ENCODE assay signal across 8 mouse cellular contexts in genomic region chr7:130762071-130762897, GRCm38 (mm10). TPM values are rescaled to one million over a fixed set of nuclear protein-coding genes. Genes with fewer than 3 reads are reported as not detected.
DNase-seq lines count a peak whose midpoint lies in the region; ATAC-seq and TF ChIP-seq lines count a peak whose summit lies in the region.

No protein-coding gene starts in this region.

- peak; percentile 78 for ATAC-seq in midbrain, embryonic 13.5 days

- peak overlapping the region; percentile 54; the same call in 1 of the 2 replicates for H3K27ac ChIP-seq in embryonic facial prominence, embryonic 10.5 days (replicated peaks)
- H3K27ac ChIP-seq in midbrain, embryonic 13.5 days: peak overlapping the region; percentile 57
- no peak overlapping the region for H3K27ac ChIP-seq in small intestine, adult 2 months (ENCODE audit: insufficient read depth, low read depth, low read length)

- WGBS in embryonic facial prominence, embryonic 10.5 days: 42% methylated on average over 17 of the region's 17 CpGs
- WGBS in midbrain, embryonic 13.5 days: 32% methylated on average over 17 of the region's 17 CpGs
- 38% methylated on average over 17 of the region's 17 CpGs for WGBS in small intestine, adult 2 months

- no peak overlapping the region for H3K4me2 ChIP-seq in midbrain, embryonic 13.5 days (replicated peaks)

- TF ChIP-seq CTCF in small intestine, adult 2 months (IDR thresholded peaks at IDR 0.05; ENCODE audit: extremely low read depth, insufficient read length, insufficient replicate concordance, low read depth, low read length): peak; percentile 73; the same call in 1 of the 2 replicates

- intact Hi-C loops in left cerebral cortex, postnatal 4 days (cut with DNase I): loop anchor here (10.0 kb wide), 1 partner anchor 227 kb away; no protein-coding TSS in a partner anchor

- peak; percentile 73 to 76 for DNase-seq in B cell, adult 2 months
- peak; percentile 81 for DNase-seq in adrenal gland, postnatal 14 days
- peak; percentile 75 for DNase-seq in embryonic facial prominence, embryonic 10.5 days (ENCODE audit: low spot score)
- peak; percentile 58 to 83 for DNase-seq in heart, adult 18-20 months
- peak; percentile 24 for DNase-seq in kidney, adult 11 months
- peak; percentile 69 for DNase-seq in left cerebral cortex, postnatal 4 days

- H3K36me3 ChIP-seq in embryonic facial prominence, embryonic 10.5 days (replicated peaks): peaks cover 73% of the 10 kb centered on the region
- H3K36me3 ChIP-seq in midbrain, embryonic 13.5 days: peaks cover 71% of the 10 kb centered on the region
- peaks cover 27% of the 10 kb centered on the region for H3K36me3 ChIP-seq in small intestine, adult 2 months (ENCODE audit: control insufficient read depth, insufficient read depth, low read length)

- peaks cover 6% of the 10 kb centered on the region for H3K4me1 ChIP-seq in embryonic facial prominence, embryonic 10.5 days
- peaks cover 4% of the 10 kb centered on the region for H3K4me1 ChIP-seq in midbrain, embryonic 13.5 days (replicated peaks)
- H3K4me1 ChIP-seq in small intestine, adult 2 months (ENCODE audit: control insufficient read depth, insufficient read depth, insufficient read length, low read length): no peaks in the 10 kb centered on the region

- no peaks in the 10 kb centered on the region for H3K27me3 ChIP-seq in embryonic facial prominence, embryonic 10.5 days (replicated peaks; ENCODE audit: low read depth, poor library complexity, severe bottlenecking)
- H3K27me3 ChIP-seq in midbrain, embryonic 13.5 days: no peaks in the 10 kb centered on the region
- no peaks in the 10 kb centered on the region for H3K27me3 ChIP-seq in small intestine, adult 2 months (ENCODE audit: control insufficient read depth, insufficient read depth, low read length)

- no peak for TF ChIP-seq POLR2A in small intestine, adult 2 months (IDR thresholded peaks at IDR 0.05; ENCODE audit: low read depth, low read length)

- no peaks in the 10 kb centered on the region for H3K9me3 ChIP-seq in embryonic facial prominence, embryonic 10.5 days
- H3K9me3 ChIP-seq in midbrain, embryonic 13.5 days: no peaks in the 10 kb centered on the region

- H3K4me3 ChIP-seq in embryonic facial prominence, embryonic 10.5 days: no peak overlapping the region
- no peak overlapping the region for H3K4me3 ChIP-seq in midbrain, embryonic 13.5 days (replicated peaks)
- no peak overlapping the region for H3K4me3 ChIP-seq in small intestine, adult 2 months (ENCODE audit: low read depth, low read length)

- no peak overlapping the region; the same call in 1 of the 2 replicates for H3K9ac ChIP-seq in midbrain, embryonic 13.5 days (replicated peaks)

RNA-seq across cellular contexts. Expression of gene Btbd16, which starts 11.6 kb away (rescaled TPM):
- total RNA-seq in adrenal gland, postnatal 14 days (2021): not detected in 2 replicates
- polyA plus RNA-seq in embryonic facial prominence, embryonic 10.5 days (2016; fragmentation: Nextera tagmentation; extraction: Ambion mirVana): 0.14 TPM in 1 of 2 replicates, not detected in the other
- total RNA-seq in heart, adult 18-20 months (2021): under 1 TPM in 1 of 2 experiments, not detected in 1; 0.36 TPM
- total RNA-seq in left cerebral cortex, postnatal 4 days (2021): under 1 TPM in 1 of 2 experiments, not detected in 1; 0.34 TPM
- not detected in 2 replicates for polyA plus RNA-seq in midbrain, embryonic 13.5 days (2015; fragmentation: Nextera tagmentation; extraction: Ambion mirVana)
- polyA plus RNA-seq in small intestine, adult 2 months (2012; rRNA removed): 0.10 TPM in 1 of 2 replicates, not detected in the other

Comparison
In these comparisons a context has a peak if more than half of its experiments do, and no peak if none do; other contexts are left out.
1. DNase-seq: peak in every context shown above with its lines; median percentile 81 in adrenal gland, postnatal 14 days; 75 in embryonic facial prominence, embryonic 10.5 days; 74 in B cell, adult 2 months; 70 in heart, adult 18-20 months; 69 in left cerebral cortex, postnatal 4 days; 24 in kidney, adult 11 months.